Mouse (Mus musculus) forebrain, postnatal 0 days (tissue): Measurements from ENCODE around the gene Trib2. TPM values are rescaled to one million over a fixed set of nuclear protein-coding genes. Genes with fewer than 3 reads are reported as not detected.

Source experiments
- ATAC-seq: fragments of 200-750 bp; cut with Nextera tagmentation; 2 replicates; pipeline ENCODE4 v1.8.0; 2017; ENCODE audit warnings: mild to moderate bottlenecking, moderate library complexity
- DNase-seq: peaks from one replicate; pipeline ENCODE4 v3.0.0-alpha.2; 2015
- H3K27ac ChIP-seq: fragments of 300-500 bp; sonication (generic); 2 replicates; pipeline ENCODE4 v1.5.1; 2014; ENCODE audit warnings: low read depth, mild to moderate bottlenecking, antibody characterized with exemption, low read length, moderate library complexity, mixed read lengths
- H3K27me3 ChIP-seq: fragments of 300-500 bp; sonication (generic); 2 replicates; pipeline ENCODE4 v1.6.1; 2014; ENCODE audit warnings: mild to moderate bottlenecking, low read length, mixed read lengths; ENCODE audit not compliant: insufficient read depth
- H3K36me3 ChIP-seq: fragments of 300-500 bp; sonication (generic); 2 replicates; pipeline ENCODE4 v1.6.1; 2014; ENCODE audit warnings: mild to moderate bottlenecking, moderate library complexity; ENCODE audit not compliant: insufficient read depth
- H3K4me1 ChIP-seq: fragments of 300-500 bp; sonication (generic); 2 replicates; pipeline ENCODE4 v1.6.1; 2014; ENCODE audit warnings: antibody characterized with exemption; ENCODE audit not compliant: insufficient read depth
- H3K4me2 ChIP-seq: fragments of 300-500 bp; sonication (generic); 2 replicates; pipeline ENCODE4 v1.6.1; 2014; ENCODE audit warnings: low read depth, mild to moderate bottlenecking, moderate library complexity
- H3K4me3 ChIP-seq: fragments of 300-500 bp; sonication (generic); 2 replicates; pipeline ENCODE4 v1.5.1; 2014; ENCODE audit warnings: low read depth, low read length, mixed read lengths
- H3K9ac ChIP-seq: fragments of 300-500 bp; sonication (generic); 2 replicates; pipeline ENCODE4 v1.6.1; 2014; ENCODE audit warnings: mild to moderate bottlenecking
- H3K9me3 ChIP-seq: fragments of 300-500 bp; sonication (generic); 2 replicates; pipeline ENCODE4 v1.6.1; 2016; ENCODE audit warnings: low read length
- CTCF ChIP-seq: sonication (generic); IDR thresholded peaks from 2 replicates; pipeline ENCODE4 v1.5.1; 2016; ENCODE audit warnings: antibody characterized with exemption, control low read depth, low read depth
- WGBS: fragments of 180-500 bp; shearing (Covaris S2); extraction: QIAGEN DNeasy Blood & Tissue Kit; methylation state at CpG from one replicate; pipeline ENCODE4 v1.1.7; 2014; 5-methylcytosine and 5-hydroxymethylcytosine counted together
- polyA plus RNA-seq: library from polyadenylated mRNA; unstranded; fragments of >200 nt; fragmentation: Nextera tagmentation; extraction: Ambion mirVana; gene quantifications from 2 replicates; pipeline ENCODE4 v1.2.1, GENCODE M21; 2015
- total RNA-seq: library from RNA; depleted of rRNA; stranded (reverse); fragments of >200 nt; gene quantifications from 2 replicates; pipeline ENCODE4 v1.2.3, GENCODE M21; 2014

Trib2 gene
- total and polyA plus RNA-seq, 2 experiments from 2014 or later: 82.3 to 152 TPM

GRCm38 (mm10) chr12:15800196-15800913, 16.4 kb downstream of the Trib2 start:
- H3K4me3 ChIP-seq: no peak overlapping the region
- H3K27ac ChIP-seq: peak overlapping the region; percentile 29; the same call in 1 of the 2 replicates
- ATAC-seq (0 out of 2 replicates have a peak, but pooled peaks have one; percentile 5), DNase-seq (no peak)
- H3K9me3 ChIP-seq: no peaks in the 10 kb centered on the region
- no peak overlapping the region for H3K9ac ChIP-seq
- no peak overlapping the region for H3K4me2 ChIP-seq
- TF ChIP-seq CTCF: no peak
- H3K36me3 ChIP-seq: peaks cover 52% of the 10 kb centered on the region
- 61% methylated on average over 4 of the region's 4 CpGs for WGBS
- H3K4me1 ChIP-seq: peaks cover 15% of the 10 kb centered on the region
- no peaks in the 10 kb centered on the region for H3K27me3 ChIP-seq

- H3K4me3 ChIP-seq: no peak overlapping the region
- no peaks in the 10 kb centered on the region for H3K9me3 ChIP-seq
- peaks cover 15% of the 10 kb centered on the region for H3K4me1 ChIP-seq
- WGBS: 76% methylated on average over 7 of the region's 7 CpGs
- no peak overlapping the region for H3K4me2 ChIP-seq
- ATAC-seq (no peak), DNase-seq (no peak)
- H3K9ac ChIP-seq: no peak overlapping the region
- no peak overlapping the region for H3K27ac ChIP-seq
- H3K36me3 ChIP-seq: peaks cover 61% of the 10 kb centered on the region
- TF ChIP-seq CTCF: no peak
- H3K27me3 ChIP-seq: no peaks in the 10 kb centered on the region
These were observed 18.7 kb downstream of the Trib2 start for GRCm38 (mm10) chr12:15798019-15798418.

- no peak overlapping the region for H3K4me3 ChIP-seq
- 68% methylated on average over 3 of the region's 3 CpGs for WGBS
- peaks cover 4% of the 10 kb centered on the region for H3K4me1 ChIP-seq
- H3K9ac ChIP-seq: no peak overlapping the region
- ATAC-seq (no peak), DNase-seq (no peak)
- peaks cover 73% of the 10 kb centered on the region for H3K36me3 ChIP-seq
- no peaks in the 10 kb centered on the region for H3K27me3 ChIP-seq
- no peaks in the 10 kb centered on the region for H3K9me3 ChIP-seq
- H3K4me2 ChIP-seq: no peak overlapping the region
- no peak for TF ChIP-seq CTCF
- no peak overlapping the region for H3K27ac ChIP-seq
These were observed 20.8 kb downstream of the Trib2 start for GRCm38 (mm10) chr12:15795886-15796285.

GRCm38 (mm10) chr12:15793336-15793735, 23.4 kb downstream of the Trib2 start:
- no peak for TF ChIP-seq CTCF
- peaks cover 76% of the 10 kb centered on the region for H3K36me3 ChIP-seq
- DNase-seq: no peak

GRCm38 (mm10) chr12:15790181-15790580, 26.5 kb downstream of the Trib2 start:
- H3K4me1 ChIP-seq: no peaks in the 10 kb centered on the region
- H3K9me3 ChIP-seq: no peaks in the 10 kb centered on the region
- peaks cover 52% of the 10 kb centered on the region for H3K36me3 ChIP-seq
- no peaks in the 10 kb centered on the region for H3K27me3 ChIP-seq
- H3K27ac ChIP-seq: no peak overlapping the region
- H3K4me2 ChIP-seq: no peak overlapping the region
- 57% methylated on average over 2 of the region's 2 CpGs for WGBS
- H3K9ac ChIP-seq: no peak overlapping the region
- no peak for TF ChIP-seq CTCF
- ATAC-seq (no peak), DNase-seq (no peak)
- H3K4me3 ChIP-seq: no peak overlapping the region

More at GRCm38 (mm10) chr12:15793336-15793735, 23.4 kb downstream of the Trib2 start:
- ATAC-seq: no peak
- Histone ChIP-seq H3K4me3 (no peak overlapping the region), H3K9me3 (no peaks in the 10 kb centered on the region), H3K9ac (no peak overlapping the region), H3K27ac (no peak overlapping the region), H3K4me2 (no peak overlapping the region), H3K4me1 (no peaks in the 10 kb centered on the region), H3K27me3 (no peaks in the 10 kb centered on the region)
- 94% methylated on average over 8 of the region's 8 CpGs for WGBS

GRCm38 (mm10) chr12:15777047-15777446, 39.7 kb downstream of the Trib2 start:
- Histone ChIP-seq H3K4me3 (no peak overlapping the region), H3K9ac (no peak overlapping the region), H3K4me1 (no peaks in the 10 kb centered on the region), H3K4me2 (no peak overlapping the region), H3K27me3 (no peaks in the 10 kb centered on the region), H3K27ac (no peak overlapping the region), H3K9me3 (no peaks in the 10 kb centered on the region), H3K36me3 (no peaks in the 10 kb centered on the region)
- no peak for TF ChIP-seq CTCF
- DNase-seq (no peak), ATAC-seq (no peak)

GRCm38 (mm10) chr12:15771686-15772085, 45.0 kb downstream of the Trib2 start:
- no peaks in the 10 kb centered on the region for H3K27me3 ChIP-seq
- H3K36me3 ChIP-seq: no peaks in the 10 kb centered on the region
- no peak overlapping the region for H3K9ac ChIP-seq
- ATAC-seq (no peak), DNase-seq (no peak)
- H3K4me3 ChIP-seq: no peak overlapping the region
- WGBS: 71% methylated on average over 6 of the region's 6 CpGs
- no peak for TF ChIP-seq CTCF
- no peak overlapping the region for H3K27ac ChIP-seq
- H3K4me2 ChIP-seq: no peak overlapping the region
- H3K4me1 ChIP-seq: no peaks in the 10 kb centered on the region
- no peaks in the 10 kb centered on the region for H3K9me3 ChIP-seq
